Mouse (Mus musculus) embryonic facial prominence, embryonic 15.5 days (tissue): Measurements from ENCODE around the gene Olfr1112. TPM values are rescaled to one million over a fixed set of nuclear protein-coding genes. Genes with fewer than 3 reads are reported as not detected.
"Not testable (repeated sequence)": the region's sequence is repeated elsewhere in the genome, so short reads cannot be mapped to it uniquely, and the experiment has no call there.

ENCODE experiments used
- ATAC-seq: fragments of 200-750 bp; cut with Nextera tagmentation; 2 replicates; pipeline ENCODE4 v1.8.0; 2017; ENCODE audit warnings: low read depth, moderate TSS enrichment; ENCODE audit not compliant: insufficient number of reproducible peaks, low FRiP score, low TSS enrichment
- H3K27ac ChIP-seq: fragments of 300-500 bp; sonication (generic); replicated peaks from 2 replicates; pipeline ENCODE4 v1.5.1; 2015; ENCODE audit warnings: mild to moderate bottlenecking, inconsistent platforms
- H3K27me3 ChIP-seq: fragments of 300-500 bp; sonication (generic); 2 replicates; pipeline ENCODE4 v1.6.1; 2015; ENCODE audit warnings: inconsistent platforms
- H3K36me3 ChIP-seq: fragments of 300-500 bp; sonication (generic); 2 replicates; pipeline ENCODE4 v1.6.1; 2015; ENCODE audit warnings: mild to moderate bottlenecking, inconsistent platforms
- H3K4me1 ChIP-seq: fragments of 300-500 bp; sonication (generic); 2 replicates; pipeline ENCODE4 v1.6.1; 2015; ENCODE audit warnings: inconsistent platforms
- H3K4me2 ChIP-seq: fragments of 300-500 bp; sonication (generic); replicated peaks from 2 replicates; pipeline ENCODE4 v1.6.1; 2015; ENCODE audit warnings: mild to moderate bottlenecking, inconsistent platforms
- H3K4me3 ChIP-seq: fragments of 300-500 bp; sonication (generic); replicated peaks from 2 replicates; pipeline ENCODE4 v1.5.1; 2015; ENCODE audit warnings: mild to moderate bottlenecking, inconsistent platforms
- H3K9ac ChIP-seq: fragments of 300-500 bp; sonication (generic); 2 replicates; pipeline ENCODE4 v1.6.1; 2015; ENCODE audit warnings: inconsistent platforms
- H3K9me3 ChIP-seq: fragments of 300-500 bp; sonication (generic); replicated peaks from 2 replicates; pipeline ENCODE4 v1.6.1; 2016; ENCODE audit warnings: inconsistent platforms
- WGBS: fragments of 180-500 bp; shearing (Covaris S2); methylation state at CpG from one replicate; pipeline ENCODE4 v1.1.7; 2015; 5-methylcytosine and 5-hydroxymethylcytosine counted together
- polyA plus RNA-seq: library from polyadenylated mRNA; unstranded; fragments of >200 nt; fragmentation: Nextera tagmentation; extraction: Ambion mirVana; gene quantifications from 2 replicates; pipeline ENCODE4 v1.2.1, GENCODE M21; 2015

Olfr1112 gene
- polyA plus RNA-seq, result not detected in 2 replicates

GRCm38 (mm10) chr2:87187498-87187897 lies at the start of gene Olfr1112:
TSS of gene Olfr1112 (plus strand) at chr2:87187798.
- WGBS, result 80% methylated on average over 1 of the region's 1 CpGs
- H3K4me1 ChIP-seq, result no peaks in the 10 kb centered on the region
- no peaks in the 10 kb centered on the region for H3K36me3 ChIP-seq
- no peak within 1 kb of the TSS for H3K4me2 ChIP-seq
- no peak within 1 kb of the TSS for H3K4me3 ChIP-seq
- H3K27ac ChIP-seq, result no peak within 1 kb of the TSS
- no peak for ATAC-seq
- H3K9me3 ChIP-seq, result no peaks in the 10 kb centered on the region
- no peak within 1 kb of the TSS for H3K9ac ChIP-seq
- H3K27me3 ChIP-seq, result no peaks in the 10 kb centered on the region

GRCm38 (mm10) chr2:87140200-87140599 lies 47.4 kb upstream of the Olfr1112 start, which contains the start of gene Olfr1110:
TSS of gene Olfr1110 (minus strand) at chr2:87140300.
- 79% methylated on average over 1 of the region's 1 CpGs for WGBS
- H3K9ac ChIP-seq, result no peak within 1 kb of the TSS
- H3K9me3 ChIP-seq, result no peaks in the 10 kb centered on the region

GRCm38 (mm10) chr2:87152524-87152923 lies 35.1 kb upstream of the Olfr1112 start, which contains the start of gene Olfr1111:
TSS of gene Olfr1111 (minus strand) at chr2:87152624.
- ATAC-seq, result no peak
- Histone ChIP-seq H3K4me2 (no peak within 1 kb of the TSS), H3K4me1 (no peaks in the 10 kb centered on the region), H3K9ac (no peak within 1 kb of the TSS), H3K27ac (no peak within 1 kb of the TSS), H3K9me3 (no peaks in the 10 kb centered on the region), H3K4me3 (no peak within 1 kb of the TSS), H3K27me3 (no peaks in the 10 kb centered on the region), H3K36me3 (no peaks in the 10 kb centered on the region)

More at GRCm38 (mm10) chr2:87140200-87140599, 47.4 kb upstream of the Olfr1112 start, which contains the start of gene Olfr1110:
- Histone ChIP-seq H3K27me3 (no peaks in the 10 kb centered on the region), H3K36me3 (no peaks in the 10 kb centered on the region), H3K4me1 (no peaks in the 10 kb centered on the region), H3K4me3 (no peak within 1 kb of the TSS), H3K4me2 (no peak within 1 kb of the TSS), H3K27ac (no peak within 1 kb of the TSS)
- no peak for ATAC-seq

- H3K4me2 ChIP-seq, H3K9me3 ChIP-seq, H3K27ac ChIP-seq, H3K4me3 ChIP-seq, ATAC-seq, H3K27me3 ChIP-seq, H3K4me1 ChIP-seq, H3K36me3 ChIP-seq, H3K9ac ChIP-seq: not testable (repeated sequence)
- 76% methylated on average over 2 of the region's 2 CpGs for WGBS
These were observed 19.9 kb upstream of the Olfr1112 start for GRCm38 (mm10) chr2:87167731-87168130.

- 74% methylated on average over 2 of the region's 2 CpGs for WGBS
- Histone ChIP-seq H3K27me3 (no peaks in the 10 kb centered on the region), H3K27ac (no peak within 1 kb of the TSS), H3K4me1 (no peaks in the 10 kb centered on the region), H3K9me3 (no peaks in the 10 kb centered on the region), H3K9ac (no peak within 1 kb of the TSS), H3K4me3 (no peak within 1 kb of the TSS), H3K36me3 (no peaks in the 10 kb centered on the region), H3K4me2 (no peak within 1 kb of the TSS)
- ATAC-seq, result no peak
These were observed 21.1 kb downstream of the Olfr1112 start, which contains the start of gene Olfr1113 for GRCm38 (mm10) chr2:87208670-87209069. TSS of gene Olfr1113 (plus strand) at chr2:87208970.

Other genes with a start within 250 kb of the Olfr1112 start
- gene Olfr1099, start 227.1 kb upstream of the Olfr1112 start, polyA plus RNA-seq, result not detected in 2 replicates
- 0.12 TPM in 1 of 2 replicates, not detected in the other for gene Olfr1100, start 207.8 kb upstream of the Olfr1112 start, polyA plus RNA-seq
- 0.16 TPM in 1 of 2 replicates, not detected in the other for gene Olfr1101, start 196.6 kb upstream of the Olfr1112 start, polyA plus RNA-seq
- gene Olfr1102, start 189.4 kb upstream of the Olfr1112 start, polyA plus RNA-seq, result 0.09 TPM in 1 of 2 replicates, not detected in the other
- 0.13 TPM in 1 of 2 replicates, not detected in the other for gene Olfr1104, start 160.7 kb upstream of the Olfr1112 start, polyA plus RNA-seq
- 0.05 and 0.17 TPM in 2 replicates for gene Olfr1105, start 151.3 kb upstream of the Olfr1112 start, polyA plus RNA-seq
- 0.28 TPM in 1 of 2 replicates, not detected in the other for gene Olfr1106, start 135.5 kb upstream of the Olfr1112 start, polyA plus RNA-seq
- not detected in 2 replicates for gene Olfr1107, start 112.0 kb upstream of the Olfr1112 start, polyA plus RNA-seq
- gene Olfr1109, start 91.8 kb upstream of the Olfr1112 start, polyA plus RNA-seq, result not detected in 2 replicates
- gene Olfr259, start 73.2 kb upstream of the Olfr1112 start, polyA plus RNA-seq, result not detected in 2 replicates
- gene Olfr1110, start 47.5 kb upstream of the Olfr1112 start, polyA plus RNA-seq, result 0.29 and 0.35 TPM in 2 replicates
- gene Olfr1111, start 35.2 kb upstream of the Olfr1112 start, polyA plus RNA-seq, result 0.09 TPM in 1 of 2 replicates, not detected in the other
- not detected in 2 replicates for gene Olfr1113, start 21.2 kb downstream of the Olfr1112 start, polyA plus RNA-seq
- gene Olfr1115, start 60.2 kb downstream of the Olfr1112 start, polyA plus RNA-seq, result not detected in 2 replicates
- gene Olfr1116, start 79.7 kb downstream of the Olfr1112 start, polyA plus RNA-seq, result not detected in 2 replicates
- gene Olfr1118, start 119.8 kb downstream of the Olfr1112 start, polyA plus RNA-seq, result not detected in 2 replicates
- not detected in 2 replicates for gene Olfr1120, start 167.0 kb downstream of the Olfr1112 start, polyA plus RNA-seq
- gene Olfr1121, start 182.1 kb downstream of the Olfr1112 start, polyA plus RNA-seq, result not detected in 2 replicates
- 0.09 and 0.16 TPM in 2 replicates for gene Olfr1122, start 198.1 kb downstream of the Olfr1112 start, polyA plus RNA-seq
- gene Olfr1123, start 228.8 kb downstream of the Olfr1112 start, polyA plus RNA-seq, result 0.14 and 0.23 TPM in 2 replicates
- 0.07 TPM in 1 of 2 replicates, not detected in the other for gene Olfr1124, start 242.5 kb downstream of the Olfr1112 start, polyA plus RNA-seq